Mouse (Mus musculus): ENCODE measurements around the gene Clec4a3.

DNA sequence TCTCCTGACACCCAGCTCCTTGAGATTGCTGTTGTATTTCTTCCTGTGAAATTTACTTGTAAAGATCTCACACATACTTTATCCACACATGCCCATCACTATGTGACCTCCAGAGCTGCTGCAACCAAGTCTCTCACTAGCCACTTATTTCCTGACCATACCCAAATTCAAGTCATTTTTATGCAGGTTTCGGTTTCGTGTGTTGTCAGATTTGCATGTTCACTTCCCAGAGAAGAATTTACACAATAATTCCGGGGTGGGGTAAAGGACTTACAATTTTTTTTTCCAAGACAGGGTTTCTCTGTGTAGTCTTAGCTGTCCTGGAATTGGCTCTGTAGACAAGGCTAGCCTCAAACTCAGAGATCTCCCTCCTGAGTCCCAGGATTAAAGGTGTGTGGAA lies 17.5 kb upstream of the Clec4a3 start:
- TF ChIP-seq FOSL1 (IDR thresholded peaks at IDR 0.05; ENCODE audit: insufficient read depth, low read length, poor library complexity, severe bottlenecking) (no peak), CTCF (IDR thresholded peaks at IDR 0.05; ENCODE audit: control insufficient read depth, insufficient read depth, insufficient read length) (no peak), MAX (IDR thresholded peaks at IDR 0.05) (no peak), CEBPB (IDR thresholded peaks at IDR 0.05; ENCODE audit: low read depth) (no peak), USF1 (IDR thresholded peaks at IDR 0.05; ENCODE audit: low read depth) (no peak), MYOG (IDR thresholded peaks at IDR 0.05; ENCODE audit: control insufficient read depth, extremely low read depth, insufficient read length) (no peak)
